Mouse (Mus musculus): ENCODE measurements around the gene Zfp831.

Zfp831 gene

GRCm38 (mm10) chr2:174652864-174653263 is 9.5 kb downstream of the Zfp831 start:
- in situ Hi-C loops (cut with MboI) = loop anchor here (10.0 kb wide), 1 partner anchor 158 kb away; no protein-coding TSS in a partner anchor

- in situ Hi-C loops (cut with MboI) = loop anchor here (10.0 kb wide), 1 partner anchor 161 kb away; no protein-coding TSS in a partner anchor
Measured at GRCm38 (mm10) chr2:174655341-174655740, 12.0 kb downstream of the Zfp831 start.

- in situ Hi-C loops (cut with MboI) = loop anchor here (10.0 kb wide), 1 partner anchor 164 kb away; no protein-coding TSS in a partner anchor
Measured at GRCm38 (mm10) chr2:174658229-174658844, 15.0 kb downstream of the Zfp831 start.

DNA sequence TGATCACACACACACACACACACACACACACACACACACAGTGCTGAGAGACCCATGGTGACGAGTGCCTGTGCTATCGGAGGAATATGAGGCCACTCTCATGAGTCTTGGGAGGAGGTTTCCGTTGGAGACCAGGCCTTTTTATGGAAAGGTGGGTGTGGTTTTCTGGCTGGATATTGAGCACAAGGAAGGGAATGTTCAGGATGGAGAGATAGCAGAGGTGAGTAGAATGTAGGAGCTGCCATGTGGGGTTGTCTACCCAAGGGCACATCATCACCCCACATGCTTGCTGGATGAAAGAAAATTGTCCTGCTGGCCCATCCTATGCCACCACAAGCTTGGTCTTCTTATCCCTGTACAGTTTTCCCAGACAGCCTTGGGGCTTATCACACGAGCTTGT is 16.5 kb downstream of the Zfp831 start:
- in situ Hi-C loops (cut with MboI) = loop anchor here (10.0 kb wide), 1 partner anchor 165 kb away; no protein-coding TSS in a partner anchor

DNA sequence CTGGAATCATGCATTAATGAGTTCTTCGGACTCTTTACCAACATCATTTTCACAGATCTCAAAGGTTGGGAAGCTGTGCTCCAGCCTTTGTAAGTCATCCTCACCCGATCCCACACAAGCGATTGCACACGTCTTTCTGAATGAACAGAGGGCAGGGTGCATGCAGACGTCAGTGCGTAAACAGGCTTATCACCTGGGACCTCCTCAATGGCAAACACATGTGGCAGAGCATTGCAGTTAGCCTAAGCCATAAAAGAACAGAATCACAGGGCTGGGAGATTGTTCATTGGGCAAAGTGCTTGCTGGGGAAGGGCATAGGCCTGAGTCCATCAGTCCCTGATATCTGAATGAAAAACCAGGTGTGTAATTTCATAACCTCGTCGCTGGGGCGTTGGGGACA is 17.0 kb downstream of the Zfp831 start:
- in situ Hi-C loops (cut with MboI) = no loop called here

DNA sequence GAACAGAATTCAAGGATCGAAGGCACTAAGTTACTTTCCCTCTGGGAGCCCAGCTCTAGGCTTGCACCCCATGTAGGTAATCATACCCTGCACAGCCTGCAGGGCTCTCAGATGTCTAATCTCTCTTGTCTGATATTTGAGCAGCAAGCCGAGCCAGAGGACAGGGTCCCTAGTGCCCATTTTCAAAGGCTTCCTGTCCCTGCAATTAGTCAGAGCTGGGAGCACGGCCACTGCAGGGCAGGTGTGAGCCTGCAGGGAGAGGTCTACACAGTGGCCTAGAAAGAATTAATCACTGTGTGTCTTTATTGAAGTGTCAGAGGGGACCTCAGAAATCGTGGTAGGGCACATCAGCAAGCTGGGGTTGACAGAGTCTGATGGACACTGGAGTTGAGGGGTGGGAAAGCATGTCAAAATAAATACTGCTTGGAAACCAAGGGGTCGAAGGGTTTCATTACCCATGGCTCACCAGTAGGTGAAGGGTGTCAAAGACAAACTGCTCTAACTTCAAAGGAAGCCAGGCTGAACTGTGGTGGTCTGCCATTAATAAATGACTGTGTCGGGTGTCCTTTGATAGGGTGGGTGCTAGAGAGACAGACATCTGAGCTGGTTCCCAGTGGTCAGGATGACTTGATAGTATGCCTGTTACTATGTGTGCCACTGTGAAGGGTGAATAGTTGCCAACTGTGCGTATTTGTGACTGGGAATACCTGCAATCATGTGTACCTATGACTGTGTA is 18.3 kb downstream of the Zfp831 start:
- in situ Hi-C loops (cut with MboI) = no loop called here

DNA sequence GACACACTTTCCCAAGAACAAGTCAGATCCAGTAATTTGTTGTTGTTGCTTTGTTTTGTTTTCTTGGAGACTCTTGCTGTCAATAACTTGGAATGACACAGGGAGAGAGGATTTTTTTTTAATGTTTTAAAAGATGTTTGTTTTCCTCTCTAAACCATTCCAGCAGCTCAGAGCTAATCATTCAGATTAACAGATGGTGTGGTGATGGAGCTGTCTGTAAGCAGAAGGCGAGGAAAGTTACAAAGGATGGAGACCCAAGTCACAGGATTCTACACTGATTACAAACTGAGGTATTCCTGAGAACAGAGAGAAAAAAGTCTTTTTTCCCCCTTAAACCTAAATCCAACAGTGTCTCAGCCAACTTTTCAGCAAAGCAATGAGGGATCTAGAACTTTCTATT is 19.3 kb downstream of the Zfp831 start:
- in situ Hi-C loops (cut with MboI) = no loop called here

DNA sequence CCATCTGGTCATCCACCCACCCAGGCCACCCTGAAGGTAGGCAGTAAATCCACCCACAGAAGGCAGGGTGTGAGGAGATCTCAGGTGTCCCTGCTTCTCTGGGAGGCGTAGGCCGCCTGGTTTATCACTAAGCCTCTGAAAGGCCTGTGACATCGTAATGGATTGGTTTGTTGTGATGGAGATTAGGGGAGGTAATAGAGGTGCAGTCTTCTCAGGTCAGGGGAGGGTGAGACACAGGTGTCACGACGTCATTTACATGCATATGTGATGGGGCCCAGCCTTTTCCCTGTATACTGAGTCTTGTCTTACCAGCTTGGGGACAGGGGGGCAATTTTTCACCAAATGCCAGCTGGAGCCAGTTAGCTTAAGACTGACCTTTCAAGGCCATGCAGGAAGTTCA is 22.1 kb downstream of the Zfp831 start:
- in situ Hi-C loops (cut with MboI) = no loop called here

DNA sequence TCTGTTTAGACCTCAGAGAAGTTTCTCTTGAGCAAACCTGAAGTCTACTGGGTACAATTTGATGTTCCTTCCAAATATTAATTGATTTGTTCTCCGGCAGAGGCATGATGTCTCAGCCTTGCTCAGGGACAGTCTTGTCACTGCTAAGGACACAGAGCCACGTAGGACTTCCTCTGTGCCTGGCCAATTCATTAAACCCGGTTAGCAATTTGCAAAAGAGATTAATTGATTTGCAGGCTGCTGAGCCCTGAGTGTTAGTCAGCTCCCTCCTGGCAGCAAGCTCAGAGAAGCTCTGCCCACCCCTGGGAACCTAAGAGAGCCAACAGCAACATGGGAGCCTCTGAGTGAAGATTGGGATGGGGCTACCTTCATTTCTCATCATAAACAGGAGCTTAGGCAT is 25.5 kb downstream of the Zfp831 start:
- in situ Hi-C loops (cut with MboI) = no loop called here

DNA sequence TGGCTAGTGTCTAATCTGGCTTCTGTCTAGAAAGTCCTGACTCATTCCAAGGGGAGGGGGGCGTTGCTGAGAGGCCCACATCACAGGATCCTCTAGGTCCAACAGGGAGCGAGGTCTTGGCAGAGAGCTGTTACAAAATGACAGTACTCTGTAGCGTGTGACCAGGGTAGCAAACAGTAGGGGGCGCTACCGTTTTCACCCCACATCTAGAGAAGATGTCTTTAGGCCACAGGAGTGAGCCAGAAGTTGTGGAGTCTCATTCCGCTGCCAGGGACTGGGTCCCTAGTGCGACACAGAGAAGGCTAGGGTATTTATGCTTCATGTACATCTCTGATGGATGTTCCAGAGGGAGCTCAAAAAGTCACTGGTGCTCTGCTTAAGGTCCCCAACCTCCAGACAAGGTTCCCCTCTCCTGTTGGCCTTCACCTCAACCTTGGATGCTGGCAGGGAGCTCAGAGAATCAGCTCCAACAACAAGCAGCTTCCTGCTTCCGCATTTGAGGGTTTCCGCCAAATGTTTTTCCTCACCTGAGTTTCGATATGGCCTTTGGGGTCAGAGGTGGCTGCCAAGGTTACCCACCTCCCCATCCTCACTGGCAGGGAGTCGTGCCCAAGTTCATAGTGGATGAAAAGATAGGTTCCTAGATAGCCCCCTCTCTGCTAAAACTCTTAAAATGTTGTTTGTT is 29.3 kb downstream of the Zfp831 start:
- in situ Hi-C loops (cut with MboI) = loop anchor here (10.0 kb wide), 2 partner anchors 222 to 358 kb away; no protein-coding TSS in a partner anchor

GRCm38 (mm10) chr2:174673592-174674286 is 30.4 kb downstream of the Zfp831 start:
- in situ Hi-C loops (cut with MboI) = loop anchor here (10.0 kb wide), 2 partner anchors 221 to 359 kb away; no protein-coding TSS in a partner anchor

DNA sequence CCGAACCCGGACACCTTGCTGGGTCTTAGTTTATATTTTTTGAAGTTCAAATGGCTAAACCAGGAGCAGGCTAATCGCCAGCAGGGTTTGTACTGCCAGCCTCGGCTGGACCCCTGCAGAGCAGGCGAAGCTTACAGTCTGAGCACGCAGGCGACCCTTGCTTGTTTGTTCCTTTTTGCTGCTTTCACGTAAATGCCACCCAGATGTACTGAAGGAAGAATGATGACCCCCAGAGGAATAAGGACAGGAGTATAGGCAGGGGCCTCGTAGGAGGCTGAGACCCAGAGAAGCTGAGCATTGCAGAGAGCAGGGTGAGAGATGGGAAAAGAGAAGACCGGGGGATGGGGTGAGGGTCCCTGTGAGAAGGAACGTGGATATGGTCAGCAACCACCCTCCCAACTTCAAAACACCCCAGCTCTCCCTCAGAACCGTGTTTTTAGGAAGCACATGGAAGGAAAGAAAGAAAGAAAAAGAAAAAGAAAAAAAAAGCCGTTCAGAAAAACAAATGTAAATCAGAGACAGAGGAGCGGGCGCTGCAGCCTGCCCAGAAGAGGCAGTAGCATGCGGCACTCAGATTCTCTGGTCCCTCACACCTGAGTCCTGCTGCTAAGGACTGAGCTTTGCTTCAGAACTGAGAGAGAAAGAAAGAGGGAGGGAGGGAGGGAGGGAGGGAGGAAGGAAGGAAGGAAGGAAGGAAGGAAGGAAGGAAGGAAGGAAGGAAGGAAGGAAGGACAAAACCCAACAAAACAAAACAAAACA is 31.1 kb downstream of the Zfp831 start:
- in situ Hi-C loops (cut with MboI) = loop anchor here (10.0 kb wide), 2 partner anchors 220 to 360 kb away; no protein-coding TSS in a partner anchor

GRCm38 (mm10) chr2:174675642-174676041 is 32.3 kb downstream of the Zfp831 start:
- in situ Hi-C loops (cut with MboI) = loop anchor here (10.0 kb wide), 2 partner anchors 219 to 361 kb away; no protein-coding TSS in a partner anchor

- in situ Hi-C loops (cut with MboI) = no loop called here
Measured at GRCm38 (mm10) chr2:174701351-174701750, 58.0 kb downstream of the Zfp831 start.

- in situ Hi-C loops (cut with MboI) = no loop called here
Measured at GRCm38 (mm10) chr2:174707101-174707500, 63.8 kb downstream of the Zfp831 start.

DNA sequence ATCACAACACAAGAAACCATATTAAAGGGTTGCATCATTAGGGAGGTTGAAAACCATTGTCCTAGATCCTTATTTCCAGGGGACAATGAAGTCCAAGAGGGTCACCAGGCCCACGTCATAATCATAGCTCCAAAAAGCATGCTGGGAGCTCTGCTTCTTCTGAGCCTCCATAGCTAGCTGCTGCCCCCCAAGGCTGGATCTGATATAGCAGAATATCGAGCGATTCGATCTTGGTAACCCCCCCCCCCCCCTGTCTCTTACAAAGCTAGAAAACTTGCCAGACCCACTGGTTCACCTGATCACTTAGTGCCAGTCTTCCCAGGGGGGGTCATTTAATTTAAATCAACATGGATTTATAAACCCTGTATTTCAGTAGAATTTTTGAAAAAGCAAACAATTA is 65.3 kb downstream of the Zfp831 start:
- in situ Hi-C loops (cut with MboI) = no loop called here

- in situ Hi-C loops (cut with MboI) = no loop called here
Measured at GRCm38 (mm10) chr2:174710185-174710584, 66.9 kb downstream of the Zfp831 start.

- in situ Hi-C loops (cut with MboI) = no loop called here
Measured at GRCm38 (mm10) chr2:174712043-174712442, 68.7 kb downstream of the Zfp831 start.

DNA sequence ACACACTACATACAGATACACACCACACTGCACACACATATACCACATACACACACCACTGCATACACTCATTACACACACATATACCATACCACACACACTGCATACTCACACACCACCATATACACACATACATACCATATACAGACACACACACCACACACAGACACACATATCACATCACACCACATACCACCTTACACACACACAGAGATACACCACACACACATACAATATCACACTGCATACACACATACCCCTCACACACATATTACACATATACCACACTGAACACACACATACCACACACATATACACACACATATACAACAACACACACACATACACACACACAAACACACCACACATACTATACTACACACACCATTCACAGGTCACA is 72.6 kb downstream of the Zfp831 start:
- in situ Hi-C loops (cut with MboI) = no loop called here

- in situ Hi-C loops (cut with MboI) = no loop called here
Measured at GRCm38 (mm10) chr2:174717857-174718256, 74.5 kb downstream of the Zfp831 start.

All from mature B cell (primary cell).